Mouse (Mus musculus): ENCODE measurements at regions not wholly inside any gene's neighbourhood (a gene's known extent, or its start where the extent isn't known, plus 50 kb on each side); places are given as distances from the start of the nearest gene placed in this dataset.

- ATAC-seq (replicated peaks; ENCODE audit: low FRiP score, low read depth) (no peak), DNase-seq (ENCODE audit: low spot score) (no peak)
- Histone ChIP-seq H3K9me3 (replicated peaks; ENCODE audit: low read length) (no peaks in the 10 kb centered on the region), H3K27me3 (ENCODE audit: insufficient read depth, low read length) (no peaks in the 10 kb centered on the region), H3K9ac (ENCODE audit: low read depth, low read length) (no peak overlapping the region), H3K36me3 (ENCODE audit: insufficient read depth, low read length) (no peaks in the 10 kb centered on the region), H3K4me1 (replicated peaks; ENCODE audit: insufficient read depth, low read length) (no peaks in the 10 kb centered on the region), H3K4me3 (replicated peaks; ENCODE audit: low read depth, low read length) (no peak overlapping the region), H3K4me2 (ENCODE audit: low read length) (no peak overlapping the region), H3K27ac (no peak overlapping the region)
- WGBS: 87% methylated on average over 2 of the region's 2 CpGs
- no peak for TF ChIP-seq CTCF (IDR thresholded peaks at IDR 0.05; ENCODE audit: low read depth)
Observed at GRCm38 (mm10) chr16:53282014-53282413, 828.1 kb upstream of the Alcam start.

- Histone ChIP-seq H3K27me3 (ENCODE audit: insufficient read depth, low read length) (no peaks in the 10 kb centered on the region), H3K4me1 (replicated peaks; ENCODE audit: insufficient read depth, low read length) (no peaks in the 10 kb centered on the region), H3K4me3 (replicated peaks; ENCODE audit: low read depth, low read length) (no peak overlapping the region), H3K4me2 (ENCODE audit: low read length) (no peak overlapping the region), H3K9me3 (replicated peaks; ENCODE audit: low read length) (no peaks in the 10 kb centered on the region), H3K27ac (no peak overlapping the region), H3K9ac (ENCODE audit: low read depth, low read length) (no peak overlapping the region), H3K36me3 (ENCODE audit: insufficient read depth, low read length) (no peaks in the 10 kb centered on the region)
- DNase-seq (ENCODE audit: low spot score) (peak; percentile 80), ATAC-seq (replicated peaks; ENCODE audit: low FRiP score, low read depth) (no peak)
- 20% methylated on average over 3 of the region's 3 CpGs for WGBS
- peak; percentile 86 for TF ChIP-seq CTCF (IDR thresholded peaks at IDR 0.05; ENCODE audit: low read depth)
Observed at GRCm38 (mm10) chr16:53266116-53266515, 812.2 kb upstream of the Alcam start.

DNA sequence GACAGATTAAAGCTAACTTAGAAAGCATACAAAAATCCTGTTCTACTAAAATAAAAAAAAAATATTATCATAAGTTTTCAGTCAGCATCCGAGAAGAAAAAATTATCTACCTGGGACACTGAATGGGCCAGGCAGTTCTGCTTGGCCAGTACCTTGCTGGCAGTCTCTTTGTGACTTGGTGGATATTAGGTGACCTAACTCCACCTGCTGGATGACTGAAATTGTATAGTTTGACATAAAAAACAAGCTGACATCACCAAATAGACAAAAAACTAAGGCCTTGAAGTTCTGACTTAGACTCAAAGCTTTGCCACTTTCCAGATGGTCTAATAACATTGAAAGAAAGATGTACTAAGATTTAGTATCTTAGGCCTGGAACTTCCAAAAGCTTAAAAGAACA is 791.5 kb upstream of the Alcam start:
- no peak overlapping the region for H3K9ac ChIP-seq (ENCODE audit: low read depth, low read length)
- H3K36me3 ChIP-seq (ENCODE audit: insufficient read depth, low read length): no peaks in the 10 kb centered on the region
- H3K27me3 ChIP-seq (ENCODE audit: insufficient read depth, low read length): no peaks in the 10 kb centered on the region
- no peaks in the 10 kb centered on the region for H3K9me3 ChIP-seq (replicated peaks; ENCODE audit: low read length)
- no peak overlapping the region for H3K4me2 ChIP-seq (ENCODE audit: low read length)
- 82% methylated on average over 1 of the region's 1 CpGs for WGBS
- TF ChIP-seq CTCF (IDR thresholded peaks at IDR 0.05; ENCODE audit: low read depth): peak; percentile 31; the same call in 1 of the 2 replicates
- H3K27ac ChIP-seq: no peak overlapping the region
- ATAC-seq (replicated peaks; ENCODE audit: low FRiP score, low read depth) (no peak), DNase-seq (ENCODE audit: low spot score) (no peak)
- H3K4me3 ChIP-seq (replicated peaks; ENCODE audit: low read depth, low read length): no peak overlapping the region
- H3K4me1 ChIP-seq (replicated peaks; ENCODE audit: insufficient read depth, low read length): no peaks in the 10 kb centered on the region

DNA sequence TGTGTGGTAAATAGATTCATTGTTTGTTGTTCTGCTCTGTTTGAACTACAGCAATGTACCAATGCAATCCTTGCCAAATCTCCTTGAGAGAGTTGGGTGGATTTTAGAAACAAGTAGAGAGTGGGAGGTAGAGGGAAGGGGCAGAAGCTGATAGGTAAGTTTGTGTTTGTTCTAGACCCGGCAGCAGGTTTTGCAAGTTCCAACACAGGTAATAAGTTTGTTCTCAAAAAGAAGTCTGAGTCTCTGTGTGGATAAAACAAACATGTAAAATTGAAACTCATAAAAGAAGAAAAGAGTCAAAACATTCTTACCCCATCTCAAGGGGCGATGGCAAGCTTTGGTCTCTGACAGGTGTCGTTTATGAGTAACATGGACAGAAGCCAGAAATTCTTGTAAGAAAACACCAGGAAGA is 788.3 kb upstream of the Alcam start:
- H3K36me3 ChIP-seq (ENCODE audit: insufficient read depth, low read length): no peaks in the 10 kb centered on the region
- DNase-seq (ENCODE audit: low spot score) (no peak), ATAC-seq (replicated peaks; ENCODE audit: low FRiP score, low read depth) (no peak)
- H3K27me3 ChIP-seq (ENCODE audit: insufficient read depth, low read length): no peaks in the 10 kb centered on the region
- H3K4me3 ChIP-seq (replicated peaks; ENCODE audit: low read depth, low read length): no peak overlapping the region
- no peaks in the 10 kb centered on the region for H3K4me1 ChIP-seq (replicated peaks; ENCODE audit: insufficient read depth, low read length)
- 68% methylated on average over 3 of the region's 3 CpGs for WGBS
- no peak for TF ChIP-seq CTCF (IDR thresholded peaks at IDR 0.05; ENCODE audit: low read depth)
- no peak overlapping the region for H3K9ac ChIP-seq (ENCODE audit: low read depth, low read length)
- H3K9me3 ChIP-seq (replicated peaks; ENCODE audit: low read length): no peaks in the 10 kb centered on the region
- H3K27ac ChIP-seq: no peak overlapping the region
- H3K4me2 ChIP-seq (ENCODE audit: low read length): no peak overlapping the region

DNA sequence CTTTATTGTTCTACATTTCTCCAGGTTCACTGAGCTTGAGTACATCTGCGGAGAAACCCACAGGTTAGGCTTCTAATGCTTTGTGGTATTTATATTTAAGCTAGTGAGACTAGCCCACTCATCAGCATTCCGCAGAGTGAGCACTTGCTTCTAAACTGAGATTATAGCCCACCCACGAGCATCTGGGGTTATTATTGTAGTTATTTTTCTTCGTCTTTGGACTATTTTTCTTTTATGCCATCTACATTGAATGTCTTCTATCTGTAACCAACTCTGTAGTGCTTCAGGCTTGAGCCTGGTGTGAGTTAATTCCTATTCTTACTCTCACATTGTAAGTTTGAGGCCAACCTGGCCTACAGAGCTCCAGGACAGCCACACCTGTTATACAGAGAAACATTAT is 765.0 kb upstream of the Alcam start:
- Histone ChIP-seq H3K27me3 (ENCODE audit: insufficient read depth, low read length) (no peaks in the 10 kb centered on the region), H3K9ac (ENCODE audit: low read depth, low read length) (no peak overlapping the region), H3K27ac (no peak overlapping the region), H3K4me3 (replicated peaks; ENCODE audit: low read depth, low read length) (no peak overlapping the region), H3K4me2 (ENCODE audit: low read length) (no peak overlapping the region), H3K9me3 (replicated peaks; ENCODE audit: low read length) (no peaks in the 10 kb centered on the region), H3K4me1 (replicated peaks; ENCODE audit: insufficient read depth, low read length) (no peaks in the 10 kb centered on the region), H3K36me3 (ENCODE audit: insufficient read depth, low read length) (no peaks in the 10 kb centered on the region)
- ATAC-seq (replicated peaks; ENCODE audit: low FRiP score, low read depth): no peak
- no peak for TF ChIP-seq CTCF (IDR thresholded peaks at IDR 0.05; ENCODE audit: low read depth)
- 81% methylated on average over 4 of the region's 4 CpGs for WGBS
- no peak for DNase-seq (ENCODE audit: low spot score)

DNA sequence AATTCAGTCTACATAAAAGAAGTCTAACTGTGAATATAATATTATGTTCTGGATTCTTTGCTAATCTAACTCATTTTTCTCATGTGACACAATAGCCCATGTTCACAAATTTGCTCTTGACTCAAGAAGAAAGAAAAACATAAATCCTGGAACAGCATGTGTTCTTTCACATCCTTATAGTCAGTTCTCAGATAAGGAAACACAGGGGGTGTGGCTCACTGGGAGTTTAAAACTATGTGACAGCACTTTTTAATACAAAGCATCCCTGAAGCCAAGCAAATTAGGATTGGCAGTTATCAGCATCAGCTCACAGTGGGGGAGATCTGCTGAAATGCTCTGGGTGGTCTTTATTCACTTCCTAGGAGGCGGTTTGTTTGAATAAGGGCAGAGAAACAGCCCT is 747.6 kb upstream of the Alcam start:
- 80% methylated on average over 1 of the region's 1 CpGs for WGBS
- no peaks in the 10 kb centered on the region for H3K9me3 ChIP-seq (replicated peaks; ENCODE audit: low read length)
- ATAC-seq (replicated peaks; ENCODE audit: low FRiP score, low read depth): no peak

GRCm38 (mm10) chr16:53186444-53186843 is 732.6 kb upstream of the Alcam start:
- Histone ChIP-seq H3K9ac (ENCODE audit: low read depth, low read length) (no peak overlapping the region), H3K4me3 (replicated peaks; ENCODE audit: low read depth, low read length) (no peak overlapping the region), H3K9me3 (replicated peaks; ENCODE audit: low read length) (no peaks in the 10 kb centered on the region), H3K4me1 (replicated peaks; ENCODE audit: insufficient read depth, low read length) (no peaks in the 10 kb centered on the region), H3K27ac (no peak overlapping the region), H3K27me3 (ENCODE audit: insufficient read depth, low read length) (no peaks in the 10 kb centered on the region), H3K4me2 (ENCODE audit: low read length) (no peak overlapping the region), H3K36me3 (ENCODE audit: insufficient read depth, low read length) (no peaks in the 10 kb centered on the region)
- 34% methylated on average over 3 of the region's 3 CpGs for WGBS
- no peak for TF ChIP-seq CTCF (IDR thresholded peaks at IDR 0.05; ENCODE audit: low read depth)
- no peak for ATAC-seq (replicated peaks; ENCODE audit: low FRiP score, low read depth)
- DNase-seq (ENCODE audit: low spot score): peak; percentile 64

More for the DNA sequence above, 747.6 kb upstream of the Alcam start:
- no peak for DNase-seq (ENCODE audit: low spot score)
- no peak for TF ChIP-seq CTCF (IDR thresholded peaks at IDR 0.05; ENCODE audit: low read depth)
- Histone ChIP-seq H3K27ac (no peak overlapping the region), H3K27me3 (ENCODE audit: insufficient read depth, low read length) (no peaks in the 10 kb centered on the region), H3K4me1 (replicated peaks; ENCODE audit: insufficient read depth, low read length) (no peaks in the 10 kb centered on the region), H3K4me2 (ENCODE audit: low read length) (no peak overlapping the region), H3K9ac (ENCODE audit: low read depth, low read length) (no peak overlapping the region), H3K4me3 (replicated peaks; ENCODE audit: low read depth, low read length) (no peak overlapping the region), H3K36me3 (ENCODE audit: insufficient read depth, low read length) (no peaks in the 10 kb centered on the region)

Data from kidney, postnatal 0 days (tissue).